Mouse (Mus musculus): ENCODE measurements at regions not wholly inside any gene's neighbourhood (a gene's known extent, or its start where the extent isn't known, plus 50 kb on each side); places are given as distances from the start of the nearest gene placed in this dataset.

DNA sequence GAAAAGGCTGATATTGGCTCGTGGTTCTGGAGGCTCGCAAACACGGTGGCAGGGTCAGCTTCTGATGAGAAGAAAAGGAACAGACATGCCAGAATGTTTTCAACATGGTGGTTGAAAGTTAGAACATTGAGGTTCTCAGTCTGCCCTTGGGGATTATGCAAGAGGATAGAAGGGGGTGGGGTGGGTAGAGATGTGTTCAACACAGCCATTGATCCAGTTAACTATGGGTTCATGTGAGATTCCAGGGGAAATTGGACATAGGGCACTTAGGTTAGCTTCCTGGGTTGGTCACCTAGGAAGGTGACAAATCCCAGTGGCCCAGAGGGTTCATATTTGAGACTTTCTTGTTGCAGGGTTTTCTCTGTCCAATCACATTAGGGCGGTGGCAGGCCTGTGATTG, 176.1 kb downstream of the Gadd45g start:
- DNase-seq = no peak
- Histone ChIP-seq H3K27me3 (replicated peaks; ENCODE audit: control insufficient read depth, insufficient read depth, low read length) (no peaks in the 10 kb centered on the region), H3K36me3 (ENCODE audit: control insufficient read depth, insufficient read depth, low read length) (no peaks in the 10 kb centered on the region), H3K4me1 (ENCODE audit: control insufficient read depth, insufficient read depth, low read length) (peaks cover 11% of the 10 kb centered on the region; the same call in 1 of the 2 replicates), H3K27ac (ENCODE audit: insufficient read depth, low read depth, low read length) (no peak overlapping the region), H3K4me3 (ENCODE audit: insufficient read depth, low read depth, low read length) (no peak overlapping the region)
- WGBS = 96% methylated on average over 4 of the region's 4 CpGs
- no peak for TF ChIP-seq POLR2A (IDR thresholded peaks at IDR 0.05; ENCODE audit: low read depth, low read length)
- no peak for TF ChIP-seq CTCF (conservative IDR thresholded peaks at IDR 0.05; ENCODE audit: insufficient read depth, insufficient read length, low read depth, low read length)

DNA sequence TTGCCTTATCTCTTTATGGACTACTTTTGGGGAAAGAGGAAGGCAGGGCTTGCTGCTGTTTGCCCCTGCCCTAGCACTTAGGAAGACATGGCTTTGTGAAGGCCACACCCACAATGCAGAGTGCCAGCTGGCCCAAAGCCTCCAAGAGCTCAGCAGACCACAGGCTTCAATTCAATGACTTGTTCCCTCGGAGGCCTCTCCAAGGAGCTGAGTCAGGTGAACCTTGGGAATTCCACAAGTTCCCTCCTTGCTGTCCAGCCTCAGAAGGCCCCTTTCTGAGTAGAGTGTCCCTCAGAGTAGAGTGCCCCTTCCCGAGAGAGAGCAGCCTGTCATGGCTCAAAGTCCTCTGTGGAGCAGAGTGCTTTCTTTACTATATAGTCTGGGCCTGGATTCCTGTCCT, 177.9 kb downstream of the Gadd45g start:
- Histone ChIP-seq H3K4me1 (ENCODE audit: control insufficient read depth, insufficient read depth, low read length) (peaks cover 11% of the 10 kb centered on the region; the same call in 1 of the 2 replicates), H3K27ac (ENCODE audit: insufficient read depth, low read depth, low read length) (peak overlapping the region; percentile 33; the same call in 1 of the 2 replicates), H3K4me3 (ENCODE audit: insufficient read depth, low read depth, low read length) (no peak overlapping the region), H3K27me3 (replicated peaks; ENCODE audit: control insufficient read depth, insufficient read depth, low read length) (no peaks in the 10 kb centered on the region), H3K36me3 (ENCODE audit: control insufficient read depth, insufficient read depth, low read length) (no peaks in the 10 kb centered on the region)
- TF ChIP-seq POLR2A (IDR thresholded peaks at IDR 0.05; ENCODE audit: low read depth, low read length) (no peak), CTCF (conservative IDR thresholded peaks at IDR 0.05; ENCODE audit: insufficient read depth, insufficient read length, low read depth, low read length) (no peak)
- 9% methylated on average over 2 of the region's 2 CpGs for WGBS
- DNase-seq = peak; percentile 92

DNA sequence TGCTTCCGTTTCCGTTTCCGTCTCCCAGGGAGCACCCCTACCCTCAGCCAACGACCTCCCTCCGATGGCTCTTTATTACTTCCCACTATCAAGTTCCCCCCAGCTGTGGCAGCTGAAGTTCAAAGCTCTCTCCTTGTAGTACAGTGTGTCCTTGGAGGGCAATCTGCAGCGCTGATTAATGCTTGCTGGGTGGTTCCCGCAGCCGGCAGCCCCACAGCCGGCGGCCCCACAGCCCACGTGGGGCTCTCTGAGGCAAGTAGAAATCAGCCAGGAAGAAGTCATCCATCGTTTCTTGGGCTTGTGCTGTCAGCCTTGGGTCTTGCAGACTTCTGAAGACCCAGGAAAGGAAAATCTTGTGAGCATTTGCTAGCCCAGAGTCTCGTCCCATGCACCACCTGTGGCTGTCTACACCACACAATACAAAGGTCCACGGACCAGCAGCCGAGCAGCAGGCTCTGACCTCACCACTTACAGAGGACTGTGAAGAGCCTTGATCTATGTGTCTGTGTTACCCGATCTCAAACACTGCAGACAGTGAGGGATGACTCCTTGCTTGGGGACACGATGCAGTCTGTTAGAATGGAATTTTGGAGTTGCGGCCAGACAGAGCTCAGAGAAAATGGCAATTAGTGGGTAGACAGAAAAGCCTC, 178.5 kb downstream of the Gadd45g start:
- TF ChIP-seq POLR2A (IDR thresholded peaks at IDR 0.05; ENCODE audit: low read depth, low read length) (no peak), CTCF (conservative IDR thresholded peaks at IDR 0.05; ENCODE audit: insufficient read depth, insufficient read length, low read depth, low read length) (no peak)
- no peaks in the 10 kb centered on the region for H3K36me3 ChIP-seq (ENCODE audit: control insufficient read depth, insufficient read depth, low read length)
- H3K4me3 ChIP-seq (ENCODE audit: insufficient read depth, low read depth, low read length) = no peak overlapping the region
- 0 out of 2 replicates have a peak overlapping the region, but pooled peaks have one; percentile 33 for H3K27ac ChIP-seq (ENCODE audit: insufficient read depth, low read depth, low read length)
- peak; percentile 50 for DNase-seq
- H3K4me1 ChIP-seq (ENCODE audit: control insufficient read depth, insufficient read depth, low read length) = peaks cover 11% of the 10 kb centered on the region; the same call in 1 of the 2 replicates
- 28% methylated on average over 18 of the region's 18 CpGs for WGBS
- H3K27me3 ChIP-seq (replicated peaks; ENCODE audit: control insufficient read depth, insufficient read depth, low read length) = no peaks in the 10 kb centered on the region

DNA sequence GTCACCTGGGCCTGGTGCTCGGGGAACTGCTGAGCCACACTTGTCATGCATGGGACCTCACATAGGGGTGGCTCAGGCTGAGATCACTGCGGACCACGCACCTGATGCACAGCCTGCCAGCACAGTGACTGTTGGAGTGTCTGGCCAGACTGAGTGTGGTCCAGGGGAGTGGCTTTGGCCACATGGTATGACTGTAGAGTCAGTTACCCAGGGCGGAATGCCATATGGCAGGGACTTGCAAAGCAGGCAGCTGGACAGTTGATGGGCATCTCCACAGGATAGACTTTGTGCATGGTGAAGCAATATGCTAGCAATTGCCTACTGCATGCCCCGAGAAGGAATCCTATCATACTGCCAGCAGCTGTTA, 179.0 kb downstream of the Gadd45g start:
- WGBS = 91% methylated on average over 5 of the region's 5 CpGs
- no peak overlapping the region for H3K27ac ChIP-seq (ENCODE audit: insufficient read depth, low read depth, low read length)
- TF ChIP-seq CTCF (conservative IDR thresholded peaks at IDR 0.05; ENCODE audit: insufficient read depth, insufficient read length, low read depth, low read length) (no peak), POLR2A (IDR thresholded peaks at IDR 0.05; ENCODE audit: low read depth, low read length) (no peak)
- H3K27me3 ChIP-seq (replicated peaks; ENCODE audit: control insufficient read depth, insufficient read depth, low read length) = no peaks in the 10 kb centered on the region
- no peak overlapping the region for H3K4me3 ChIP-seq (ENCODE audit: insufficient read depth, low read depth, low read length)
- DNase-seq = no peak
- no peaks in the 10 kb centered on the region for H3K36me3 ChIP-seq (ENCODE audit: control insufficient read depth, insufficient read depth, low read length)
- H3K4me1 ChIP-seq (ENCODE audit: control insufficient read depth, insufficient read depth, low read length) = peaks cover 11% of the 10 kb centered on the region; the same call in 1 of the 2 replicates

DNA sequence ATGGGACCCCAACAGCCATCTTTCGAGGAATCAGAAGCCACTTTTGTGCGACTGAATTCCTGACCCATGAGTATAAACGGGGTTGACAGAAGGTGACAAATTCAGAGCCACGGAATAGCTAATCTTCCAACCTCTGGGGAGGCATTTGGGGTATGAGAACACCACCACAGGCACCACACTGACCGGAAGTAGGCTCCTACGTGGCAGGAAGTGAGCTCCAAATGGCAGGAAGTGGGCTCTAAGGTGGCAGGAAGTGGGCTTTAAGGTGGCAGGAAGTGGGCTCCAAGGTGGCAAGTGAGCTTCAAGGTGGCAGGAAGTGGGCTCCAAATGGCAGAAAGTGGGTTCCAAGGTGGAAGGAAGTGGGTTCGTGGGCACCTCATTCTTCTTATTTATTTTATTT, 179.8 kb downstream of the Gadd45g start:
- Histone ChIP-seq H3K4me1 (ENCODE audit: control insufficient read depth, insufficient read depth, low read length) (peaks cover 11% of the 10 kb centered on the region; the same call in 1 of the 2 replicates), H3K36me3 (ENCODE audit: control insufficient read depth, insufficient read depth, low read length) (no peaks in the 10 kb centered on the region), H3K4me3 (ENCODE audit: insufficient read depth, low read depth, low read length) (no peak overlapping the region), H3K27me3 (replicated peaks; ENCODE audit: control insufficient read depth, insufficient read depth, low read length) (no peaks in the 10 kb centered on the region), H3K27ac (ENCODE audit: insufficient read depth, low read depth, low read length) (no peak overlapping the region)
- DNase-seq = no peak
- TF ChIP-seq POLR2A (IDR thresholded peaks at IDR 0.05; ENCODE audit: low read depth, low read length) (no peak), CTCF (conservative IDR thresholded peaks at IDR 0.05; ENCODE audit: insufficient read depth, insufficient read length, low read depth, low read length) (no peak)
- 85% methylated on average over 7 of the region's 7 CpGs for WGBS

DNA sequence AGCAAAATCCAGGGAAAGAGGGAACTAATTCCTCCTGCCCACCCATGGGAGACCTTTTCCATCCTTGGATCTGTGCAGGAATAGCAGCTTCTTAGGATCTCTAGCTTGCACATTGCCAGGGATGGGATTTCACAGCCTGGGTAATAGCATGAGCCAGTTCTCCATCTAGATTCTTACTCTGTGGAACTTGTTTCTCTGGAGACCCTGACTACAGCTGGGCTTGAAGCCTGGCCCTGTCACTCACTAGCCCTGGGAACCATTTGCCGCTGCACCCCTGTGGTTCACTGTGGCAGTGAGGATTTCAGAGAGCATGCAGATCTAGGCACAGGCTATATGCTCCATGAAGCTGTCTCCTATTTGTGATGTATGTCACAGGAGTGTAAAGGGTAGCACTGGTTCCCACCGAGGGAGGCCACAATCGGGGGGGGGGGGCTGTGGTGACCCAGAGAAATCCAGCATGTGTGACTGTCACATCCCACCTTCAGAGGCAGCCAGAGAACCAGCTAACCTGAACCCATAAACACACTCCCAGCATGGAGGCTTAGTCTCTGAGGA, 183.5 kb downstream of the Gadd45g start:
- 59% methylated on average over 3 of the region's 3 CpGs for WGBS
- H3K27me3 ChIP-seq (replicated peaks; ENCODE audit: control insufficient read depth, insufficient read depth, low read length) = no peaks in the 10 kb centered on the region
- H3K4me1 ChIP-seq (ENCODE audit: control insufficient read depth, insufficient read depth, low read length) = peaks cover 3% of the 10 kb centered on the region; the same call in 1 of the 2 replicates
- H3K27ac ChIP-seq (ENCODE audit: insufficient read depth, low read depth, low read length) = no peak overlapping the region
- TF ChIP-seq POLR2A (IDR thresholded peaks at IDR 0.05; ENCODE audit: low read depth, low read length) (no peak), CTCF (conservative IDR thresholded peaks at IDR 0.05; ENCODE audit: insufficient read depth, insufficient read length, low read depth, low read length) (no peak)
- H3K36me3 ChIP-seq (ENCODE audit: control insufficient read depth, insufficient read depth, low read length) = no peaks in the 10 kb centered on the region
- no peak overlapping the region for H3K4me3 ChIP-seq (ENCODE audit: insufficient read depth, low read depth, low read length)
- no peak for DNase-seq

DNA sequence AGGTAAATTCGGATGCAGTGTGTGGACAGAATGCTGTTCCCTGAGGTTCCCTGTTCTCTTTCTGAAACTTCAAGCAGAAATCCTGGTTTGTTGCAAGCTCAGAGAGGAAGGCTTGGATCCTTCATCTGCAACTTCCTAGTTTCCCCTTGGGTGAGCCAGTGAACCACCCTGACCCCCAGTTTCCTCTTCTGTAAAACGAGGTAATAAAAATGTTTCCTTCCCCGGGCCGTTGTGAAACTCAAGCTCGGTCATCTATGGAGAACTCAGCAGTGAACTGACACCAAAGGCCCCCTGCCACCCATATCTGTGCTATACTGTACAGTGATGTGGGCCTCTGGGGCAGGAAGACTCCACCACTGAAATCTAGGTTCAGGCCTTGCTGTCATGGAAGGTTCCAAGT, 185.0 kb downstream of the Gadd45g start:
- no peak overlapping the region for H3K27ac ChIP-seq (ENCODE audit: insufficient read depth, low read depth, low read length)
- DNase-seq = peak; percentile 47
- TF ChIP-seq CTCF (conservative IDR thresholded peaks at IDR 0.05; ENCODE audit: insufficient read depth, insufficient read length, low read depth, low read length) = no peak
- TF ChIP-seq POLR2A (IDR thresholded peaks at IDR 0.05; ENCODE audit: low read depth, low read length) = no peak
- 41% methylated on average over 5 of the region's 5 CpGs for WGBS
- H3K36me3 ChIP-seq (ENCODE audit: control insufficient read depth, insufficient read depth, low read length) = no peaks in the 10 kb centered on the region
- H3K4me1 ChIP-seq (ENCODE audit: control insufficient read depth, insufficient read depth, low read length) = no peaks in the 10 kb centered on the region
- no peak overlapping the region for H3K4me3 ChIP-seq (ENCODE audit: insufficient read depth, low read depth, low read length)
- no peaks in the 10 kb centered on the region for H3K27me3 ChIP-seq (replicated peaks; ENCODE audit: control insufficient read depth, insufficient read depth, low read length)
